Mouse (Mus musculus) retina, adult 2 months (tissue): ENCODE measurements around the gene Trmt13.

Experiments used
- DNase-seq: peaks from one replicate; pipeline ENCODE4 v3.0.0-alpha.2; 2012; ENCODE audit warnings: low read depth, low spot score

Trmt13 gene

GRCm38 (mm10) chr3:116547430-116547829, 67.0 kb downstream of the Trmt13 start:
- DNase-seq = no peak

GRCm38 (mm10) chr3:116542532-116542931, 71.9 kb downstream of the Trmt13 start:
- DNase-seq = no peak

- no peak for DNase-seq
Measured at GRCm38 (mm10) chr3:116542070-116542469, 72.3 kb downstream of the Trmt13 start.

- DNase-seq = no peak
Measured at GRCm38 (mm10) chr3:116537200-116537573, 77.2 kb downstream of the Trmt13 start.

- no peak for DNase-seq
Measured at GRCm38 (mm10) chr3:116536428-116537199, 77.8 kb downstream of the Trmt13 start.
